1 mouse cellular context compared by ENCODE assay signal in genomic region chr10:80162243-80162608, GRCm38 (mm10).
TF ChIP-seq lines count a peak whose summit lies in the region.

No protein-coding gene starts in this region.

TF ChIP-seq in MEL, 35 proteins besides CTCF, POLR2A, EP300 and RAD21 (continued from another document):
- no peak for TF ChIP-seq USF1 (IDR thresholded peaks at IDR 0.05; ENCODE audit: low read depth, low read length)
- TF ChIP-seq GATA1 (IDR thresholded peaks at IDR 0.05; ENCODE audit: low read depth, low read length) = no peak
- no peak for TF ChIP-seq MAFK (IDR thresholded peaks at IDR 0.05; ENCODE audit: borderline replicate concordance, low read depth, low read length)
- no peak for TF ChIP-seq KAT2A (conservative IDR thresholded peaks at IDR 0.05; ENCODE audit: low read depth, low read length)
- no peak for TF ChIP-seq NELFE (IDR thresholded peaks at IDR 0.05; ENCODE audit: low read depth, low read length)
- TF ChIP-seq ELF1 (IDR thresholded peaks at IDR 0.05; ENCODE audit: low read depth, low read length) = no peak
- TF ChIP-seq ZKSCAN1 (IDR thresholded peaks at IDR 0.05; ENCODE audit: low read depth, low read length) = no peak
